Mouse (Mus musculus) neural tube, embryonic 15.5 days (tissue): ENCODE data around the gene Mlh3. TPM values are rescaled to one million over a fixed set of nuclear protein-coding genes. Genes with fewer than 3 reads are reported as not detected.

Source experiments
- ATAC-seq: fragments of 200-750 bp; cut with Nextera tagmentation; 2 replicates; pipeline ENCODE4 v1.8.0; 2017; ENCODE audit warnings: mild to moderate bottlenecking, moderate TSS enrichment, moderate library complexity; ENCODE audit not compliant: low FRiP score
- H3K27ac ChIP-seq: fragments of 300-500 bp; sonication (generic); replicated peaks from 2 replicates; pipeline ENCODE4 v1.5.1; 2015; ENCODE audit warnings: mild to moderate bottlenecking, inconsistent platforms
- H3K27me3 ChIP-seq: fragments of 300-500 bp; sonication (generic); replicated peaks from 2 replicates; pipeline ENCODE4 v1.6.1; 2015; ENCODE audit warnings: inconsistent platforms
- H3K36me3 ChIP-seq: fragments of 300-500 bp; sonication (generic); 2 replicates; pipeline ENCODE4 v1.6.1; 2015; ENCODE audit warnings: inconsistent platforms
- H3K4me1 ChIP-seq: fragments of 300-500 bp; sonication (generic); 2 replicates; pipeline ENCODE4 v1.6.1; 2015; ENCODE audit warnings: inconsistent platforms
- H3K4me2 ChIP-seq: fragments of 300-500 bp; sonication (generic); 2 replicates; pipeline ENCODE4 v1.6.1; 2015; ENCODE audit warnings: inconsistent platforms, mild to moderate bottlenecking, moderate library complexity
- H3K4me3 ChIP-seq: fragments of 300-500 bp; sonication (generic); replicated peaks from 2 replicates; pipeline ENCODE4 v1.5.1; 2015; ENCODE audit warnings: mild to moderate bottlenecking, inconsistent platforms
- H3K9ac ChIP-seq: fragments of 300-500 bp; sonication (generic); replicated peaks from 2 replicates; pipeline ENCODE4 v1.6.1; 2015; ENCODE audit warnings: mild to moderate bottlenecking, inconsistent platforms
- H3K9me3 ChIP-seq: fragments of 300-500 bp; sonication (generic); replicated peaks from 2 replicates; pipeline ENCODE4 v1.6.1; 2016; ENCODE audit warnings: inconsistent platforms
- WGBS: fragments of 180-500 bp; shearing (Covaris S2); methylation state at CpG from one replicate; pipeline ENCODE4 v1.1.7; 2015; ENCODE audit warnings: mixed read lengths; 5-methylcytosine and 5-hydroxymethylcytosine counted together
- polyA plus RNA-seq: library from polyadenylated mRNA; unstranded; fragments of >200 nt; fragmentation: Nextera tagmentation; extraction: Ambion mirVana; gene quantifications from 2 replicates; pipeline ENCODE4 v1.2.1, GENCODE M21; 2015

The Mlh3 gene
- polyA plus RNA-seq = 8.5 and 9.0 TPM in 2 replicates

DNA sequence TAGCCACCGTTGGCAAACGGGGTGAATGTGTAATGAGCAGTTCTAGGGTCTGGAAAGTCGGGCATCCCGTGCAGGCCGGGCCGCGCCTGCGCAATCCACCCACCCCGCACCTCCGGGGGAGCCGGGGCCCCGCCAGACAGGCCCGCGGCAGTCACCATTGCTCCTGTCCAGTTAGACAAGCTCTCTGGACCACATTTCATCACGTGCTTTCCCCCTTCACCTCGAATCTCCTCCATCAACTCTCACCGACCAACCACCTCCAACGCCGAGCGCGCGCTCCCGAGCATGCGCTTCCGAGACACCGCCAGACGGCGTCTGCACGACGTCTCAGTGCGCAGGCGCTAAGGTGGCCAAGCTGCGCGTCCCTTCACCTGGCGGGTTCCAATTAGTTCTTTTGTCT, at the start of gene Mlh3:
Mlh3 (minus strand) TSS at position 281 of the 400 bp plus-strand sequence.
- Histone ChIP-seq H3K9me3 (no peaks in the 10 kb centered on the region; the same call in 1 of the 2 replicates), H3K4me2 (peak within 1 kb of the TSS; percentile 57), H3K27me3 (no peaks in the 10 kb centered on the region), H3K4me3 (peak within 1 kb of the TSS; percentile 46), H3K9ac (peak within 1 kb of the TSS; percentile 46), H3K36me3 (peaks cover 13% of the 10 kb centered on the region), H3K27ac (peak within 1 kb of the TSS; percentile 85), H3K4me1 (peaks cover 11% of the 10 kb centered on the region; the same call in 1 of the 2 replicates)
- under 1% methylated on average over 35 of the region's 35 CpGs for WGBS
- ATAC-seq = peak; percentile 94

DNA sequence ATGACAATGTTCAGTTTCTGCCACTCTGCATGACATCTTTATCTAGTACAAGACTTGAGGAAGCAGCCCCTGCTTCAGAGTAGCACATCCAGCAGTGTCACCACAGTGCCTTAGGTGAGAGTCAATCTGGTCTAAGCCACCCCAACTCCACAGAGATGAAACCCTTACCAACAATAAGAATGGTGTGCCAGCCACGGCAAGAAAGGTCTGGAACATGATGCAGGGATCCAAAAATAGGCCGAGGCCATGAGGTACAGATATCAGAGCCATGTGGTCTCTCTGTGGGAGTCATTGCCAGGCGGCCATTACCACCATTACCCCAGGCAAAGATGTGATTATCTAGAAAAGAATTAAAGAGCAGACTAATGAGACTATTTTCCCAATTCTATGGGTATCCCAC, 38.3 kb upstream of the Mlh3 start:
- Histone ChIP-seq H3K9ac (no peak overlapping the region), H3K9me3 (no peaks in the 10 kb centered on the region), H3K4me2 (no peak overlapping the region), H3K4me3 (no peak overlapping the region), H3K27me3 (no peaks in the 10 kb centered on the region), H3K4me1 (peaks cover 2% of the 10 kb centered on the region; the same call in 1 of the 2 replicates), H3K36me3 (peaks cover 93% of the 10 kb centered on the region), H3K27ac (no peak overlapping the region)
- WGBS = 59% methylated on average over 3 of the region's 3 CpGs
- ATAC-seq = no peak

DNA sequence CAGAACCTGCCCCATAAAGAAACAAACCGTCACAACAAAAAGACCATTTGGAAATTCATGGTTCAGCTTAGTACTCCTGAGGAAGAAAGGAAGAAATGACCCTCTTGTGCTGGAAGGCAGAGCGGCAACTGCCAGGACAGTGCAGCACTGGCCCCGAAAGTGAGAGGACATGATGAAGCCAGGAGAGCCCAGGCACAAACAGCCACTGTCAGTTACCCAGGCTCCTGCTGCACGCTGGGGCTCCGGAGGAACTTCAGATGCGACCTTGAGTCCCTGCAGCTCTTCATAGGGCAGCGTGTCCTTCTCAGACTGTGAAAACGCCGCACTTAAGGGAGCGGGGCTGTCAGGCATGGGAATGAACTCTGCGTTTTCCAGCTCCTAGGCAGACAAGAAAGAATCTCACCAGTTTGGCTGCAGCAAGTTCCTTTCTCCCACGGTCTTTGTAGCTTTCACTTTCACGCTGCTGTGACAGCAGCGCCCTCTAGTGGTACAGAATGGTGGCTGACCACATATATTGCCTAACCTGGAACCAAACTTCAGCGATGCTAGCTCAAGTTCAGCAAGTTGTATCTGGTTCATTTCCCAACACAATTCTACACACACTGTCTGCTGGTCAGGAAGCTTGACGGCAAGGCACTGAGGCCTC, 35.0 kb upstream of the Mlh3 start:
- Histone ChIP-seq H3K27me3 (no peaks in the 10 kb centered on the region), H3K27ac (peak overlapping the region; percentile 35; the same call in 1 of the 2 replicates), H3K36me3 (peaks cover 91% of the 10 kb centered on the region), H3K4me1 (peaks cover 2% of the 10 kb centered on the region; the same call in 1 of the 2 replicates), H3K4me2 (no peak overlapping the region), H3K9me3 (no peaks in the 10 kb centered on the region), H3K9ac (no peak overlapping the region), H3K4me3 (no peak overlapping the region)
- ATAC-seq = peak; percentile 77; the same call in 1 of the 2 replicates
- 43% methylated on average over 16 of the region's 16 CpGs for WGBS

DNA sequence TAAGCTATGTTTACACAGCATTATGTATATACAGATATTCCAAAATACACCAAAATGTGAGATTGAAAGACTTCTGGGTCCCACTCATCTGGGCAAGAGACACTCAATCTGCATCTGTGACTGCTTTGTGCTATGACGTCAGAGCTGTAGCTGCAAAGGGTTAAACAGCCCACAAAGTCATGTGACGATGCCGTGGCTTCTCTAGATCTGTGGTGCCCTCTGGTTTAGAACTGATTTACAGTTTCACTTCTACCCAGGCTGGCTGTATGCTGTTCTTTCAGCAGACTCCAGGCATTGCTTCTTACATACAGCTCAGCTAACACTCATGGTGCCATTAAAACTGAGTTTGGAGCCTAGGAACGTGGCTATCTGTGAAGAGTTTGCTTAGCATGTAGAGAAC, 34.3 kb upstream of the Mlh3 start:
- no peaks in the 10 kb centered on the region for H3K9me3 ChIP-seq
- H3K4me3 ChIP-seq = no peak overlapping the region
- peaks cover 2% of the 10 kb centered on the region; the same call in 1 of the 2 replicates for H3K4me1 ChIP-seq
- no peak overlapping the region for H3K9ac ChIP-seq
- no peak for ATAC-seq
- no peak overlapping the region for H3K4me2 ChIP-seq
- no peaks in the 10 kb centered on the region for H3K27me3 ChIP-seq
- no peak overlapping the region for H3K27ac ChIP-seq
- 67% methylated on average over 4 of the region's 4 CpGs for WGBS
- H3K36me3 ChIP-seq = peaks cover 92% of the 10 kb centered on the region

DNA sequence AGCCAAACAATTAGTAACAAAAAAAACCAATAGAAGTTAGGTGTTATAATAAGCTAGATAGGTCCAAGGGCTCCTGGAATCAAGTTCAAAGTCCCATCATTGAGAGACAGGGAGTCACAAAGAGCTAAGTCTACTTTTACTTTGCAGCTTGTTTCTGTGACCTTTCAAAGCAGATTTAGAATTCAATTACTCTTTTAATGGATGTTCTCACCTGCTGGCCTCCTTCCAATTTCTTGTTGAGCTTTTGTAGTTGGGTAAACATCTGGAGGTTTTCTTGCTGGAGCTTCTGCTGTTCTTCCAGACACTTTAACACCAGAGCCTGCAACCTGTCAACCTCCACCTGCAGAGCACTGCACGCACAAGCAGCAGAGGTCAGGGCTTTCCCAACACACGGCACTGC, 32.9 kb upstream of the Mlh3 start:
- H3K27ac ChIP-seq = no peak overlapping the region
- WGBS = 86% methylated on average over 2 of the region's 2 CpGs
- no peaks in the 10 kb centered on the region for H3K27me3 ChIP-seq
- H3K4me3 ChIP-seq = no peak overlapping the region
- ATAC-seq = no peak
- H3K9me3 ChIP-seq = no peaks in the 10 kb centered on the region
- no peak overlapping the region for H3K4me2 ChIP-seq
- H3K4me1 ChIP-seq = peaks cover 4% of the 10 kb centered on the region; the same call in 1 of the 2 replicates
- no peak overlapping the region for H3K9ac ChIP-seq
- H3K36me3 ChIP-seq = peaks cover 78% of the 10 kb centered on the region

DNA sequence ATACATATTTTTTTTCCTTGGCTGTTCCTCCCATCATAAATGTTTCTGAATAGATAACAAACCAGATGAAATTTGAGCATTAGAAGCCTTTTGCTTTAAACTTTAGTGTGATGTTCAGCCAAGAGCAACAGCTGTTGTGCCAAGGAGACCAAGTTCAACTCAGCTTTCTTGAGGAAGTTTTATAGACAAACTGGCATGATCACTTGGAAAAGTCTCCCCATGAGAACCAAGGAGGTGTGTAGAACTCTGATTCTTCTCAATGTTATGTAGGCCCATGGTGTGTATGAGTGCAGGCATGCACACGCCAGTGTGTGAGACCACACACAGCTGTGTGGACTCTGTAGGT, 28.4 kb upstream of the Mlh3 start:
- no peaks in the 10 kb centered on the region for H3K27me3 ChIP-seq

DNA sequence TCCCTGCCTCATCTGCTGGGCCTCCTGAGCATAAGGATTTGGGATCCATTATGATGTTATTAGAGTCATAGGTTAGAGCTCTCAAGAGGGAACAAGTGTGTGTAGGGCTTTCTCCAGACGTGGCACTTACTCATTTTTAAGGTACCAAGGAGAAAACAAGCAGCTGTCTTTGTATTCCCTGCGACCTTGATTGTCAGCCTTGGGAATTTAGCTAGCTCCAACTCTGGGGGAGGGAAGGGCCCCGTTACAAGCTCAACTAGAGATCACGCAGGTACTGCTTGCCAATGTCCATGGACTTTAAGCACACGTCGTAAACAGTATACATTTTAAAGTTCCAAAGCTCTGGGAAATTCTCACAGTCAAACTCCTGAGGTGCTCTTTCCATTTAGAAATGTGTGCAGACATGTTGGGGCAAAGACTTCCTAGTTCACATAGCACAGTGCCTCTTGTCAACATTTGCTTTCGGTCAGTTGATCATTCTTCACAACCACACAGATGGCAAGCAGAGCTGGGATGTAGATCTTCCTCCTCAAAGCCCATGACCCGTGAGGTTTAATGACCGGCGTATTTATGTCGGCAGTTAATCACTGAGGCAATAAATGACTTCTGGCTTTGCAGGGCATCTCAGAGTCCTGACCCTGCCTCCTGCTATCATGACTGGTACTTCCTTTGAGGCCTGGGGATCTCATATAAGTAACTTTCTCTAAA, 27.9 kb upstream of the Mlh3 start:
- Histone ChIP-seq H3K4me1 (peaks cover 10% of the 10 kb centered on the region), H3K36me3 (peaks cover 32% of the 10 kb centered on the region), H3K27me3 (no peaks in the 10 kb centered on the region), H3K4me3 (no peak overlapping the region), H3K9ac (no peak overlapping the region), H3K27ac (no peak overlapping the region), H3K9me3 (no peaks in the 10 kb centered on the region; the same call in 1 of the 2 replicates), H3K4me2 (no peak overlapping the region)
- no peak for ATAC-seq
- WGBS = 30% methylated on average over 11 of the region's 11 CpGs

More for the DNA sequence above, 28.4 kb upstream of the Mlh3 start:
- Histone ChIP-seq H3K9me3 (no peaks in the 10 kb centered on the region; the same call in 1 of the 2 replicates), H3K4me3 (no peak overlapping the region), H3K4me1 (peaks cover 10% of the 10 kb centered on the region), H3K36me3 (peaks cover 38% of the 10 kb centered on the region), H3K9ac (no peak overlapping the region), H3K27ac (no peak overlapping the region), H3K4me2 (no peak overlapping the region)
- no peak for ATAC-seq
- WGBS = 81% methylated on average over 1 of the region's 1 CpGs

DNA sequence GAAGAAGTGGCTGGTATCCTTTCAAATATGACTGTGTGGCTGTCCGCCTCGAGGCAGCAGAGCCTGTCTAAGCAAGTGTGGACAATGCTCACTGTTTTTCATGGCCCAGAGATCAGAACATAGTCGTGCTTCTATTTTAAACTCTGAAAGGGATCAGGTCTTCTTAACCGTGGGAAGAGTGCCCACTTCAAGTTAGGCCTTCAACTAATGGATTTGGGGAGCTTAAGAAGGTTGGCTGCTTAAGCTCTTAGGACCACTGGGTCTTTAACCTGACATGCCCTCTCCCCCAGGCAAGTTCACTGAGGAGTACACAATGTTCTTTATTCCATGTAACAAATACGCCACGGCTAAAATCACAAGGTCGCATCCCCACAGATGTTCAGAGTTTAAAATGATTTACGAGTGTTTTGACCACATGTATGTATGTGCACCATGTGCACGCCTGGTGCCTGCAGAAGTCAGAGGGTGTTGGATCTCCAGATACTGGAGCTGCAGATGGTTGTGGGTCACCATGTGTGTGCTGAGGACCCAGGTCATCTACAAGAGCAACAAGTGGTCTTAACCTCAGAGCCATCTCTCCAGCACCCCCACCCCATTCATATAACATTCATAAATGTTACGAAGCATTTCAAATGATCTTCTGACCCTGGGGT, 27.1 kb upstream of the Mlh3 start:
- 74% methylated on average over 10 of the region's 10 CpGs for WGBS
- Histone ChIP-seq H3K4me3 (no peak overlapping the region), H3K4me1 (peaks cover 10% of the 10 kb centered on the region), H3K27me3 (no peaks in the 10 kb centered on the region), H3K9me3 (no peaks in the 10 kb centered on the region; the same call in 1 of the 2 replicates), H3K27ac (no peak overlapping the region), H3K9ac (no peak overlapping the region), H3K36me3 (peaks cover 26% of the 10 kb centered on the region), H3K4me2 (no peak overlapping the region)
- ATAC-seq = no peak

DNA sequence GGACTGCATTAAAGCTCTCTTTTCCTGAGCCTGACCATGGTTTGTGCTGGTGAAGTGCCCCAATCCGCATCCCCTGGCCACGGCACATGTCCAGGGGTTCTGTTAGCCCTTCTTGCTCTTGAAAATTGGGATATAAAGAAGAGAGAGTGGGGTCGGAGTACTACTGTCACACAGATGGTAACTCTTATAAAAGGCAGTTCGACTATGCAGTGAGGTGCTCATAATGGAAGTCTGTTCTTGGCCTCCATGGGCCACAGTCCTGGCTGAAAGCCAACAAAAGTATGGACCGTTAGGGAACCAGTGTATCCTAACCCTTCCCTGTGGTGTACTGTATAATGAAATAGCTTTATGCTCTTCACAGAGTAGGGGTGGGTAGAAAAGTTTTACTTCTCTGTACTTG, 26.5 kb upstream of the Mlh3 start:
- WGBS = 69% methylated on average over 5 of the region's 5 CpGs

DNA sequence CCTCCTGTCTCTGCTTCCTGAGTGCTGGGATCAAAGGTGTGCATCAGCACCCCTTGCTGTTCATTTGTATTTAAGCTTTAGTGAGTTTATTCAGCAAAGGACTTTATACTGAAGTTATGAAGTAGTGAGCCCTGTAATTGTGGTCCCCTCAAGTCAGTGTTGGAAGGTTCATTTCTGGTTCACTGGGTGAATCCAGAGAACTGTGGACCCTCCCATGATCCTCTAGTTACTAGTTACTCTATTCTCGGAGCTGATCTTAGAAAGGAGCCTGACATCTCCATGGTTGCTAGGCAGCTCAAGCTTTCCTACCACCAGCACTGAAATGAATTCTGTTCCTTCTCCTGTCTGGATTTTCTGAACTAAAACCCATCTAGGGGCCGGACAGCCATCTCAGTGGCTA, 25.1 kb upstream of the Mlh3 start:
- Histone ChIP-seq H3K27me3 (no peaks in the 10 kb centered on the region), H3K4me3 (no peak overlapping the region)
- WGBS = 88% methylated on average over 2 of the region's 2 CpGs

More for the DNA sequence above, 26.5 kb upstream of the Mlh3 start:
- H3K9ac ChIP-seq = no peak overlapping the region
- ATAC-seq = no peak
- H3K4me1 ChIP-seq = peaks cover 10% of the 10 kb centered on the region
- no peak overlapping the region for H3K4me3 ChIP-seq
- H3K27me3 ChIP-seq = no peaks in the 10 kb centered on the region
- H3K27ac ChIP-seq = no peak overlapping the region
- H3K36me3 ChIP-seq = peaks cover 21% of the 10 kb centered on the region
- H3K4me2 ChIP-seq = no peak overlapping the region
- H3K9me3 ChIP-seq = no peaks in the 10 kb centered on the region; the same call in 1 of the 2 replicates

DNA sequence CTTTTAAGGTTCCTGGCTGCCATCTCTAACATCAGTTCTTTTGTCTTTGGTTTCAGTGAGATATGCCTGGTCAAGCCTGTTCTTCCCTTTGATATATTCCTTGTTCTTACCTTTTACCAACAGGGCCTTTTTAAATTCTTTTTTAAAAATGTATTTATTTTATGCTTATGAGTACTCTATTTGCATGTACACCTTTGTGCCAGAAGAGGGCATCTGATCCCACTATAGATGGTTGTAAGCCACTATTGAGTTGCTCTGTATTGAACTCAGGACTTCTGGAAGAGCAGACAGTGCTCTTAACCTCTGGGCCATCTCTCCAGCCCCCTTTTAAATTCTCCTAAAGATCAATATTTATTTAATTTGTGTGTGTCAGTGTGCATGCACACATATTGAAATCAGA, 22.5 kb upstream of the Mlh3 start:
- Histone ChIP-seq H3K9ac (no peak overlapping the region), H3K36me3 (no peaks in the 10 kb centered on the region), H3K4me2 (no peak overlapping the region), H3K4me1 (peaks cover 22% of the 10 kb centered on the region), H3K4me3 (no peak overlapping the region), H3K9me3 (no peaks in the 10 kb centered on the region; the same call in 1 of the 2 replicates), H3K27me3 (0 out of 2 replicates have a peak, but pooled peaks cover 4% of the 10 kb centered on the region), H3K27ac (no peak overlapping the region)
- no peak for ATAC-seq

More for the DNA sequence above, 25.1 kb upstream of the Mlh3 start:
- H3K9ac ChIP-seq = no peak overlapping the region
- no peak for ATAC-seq
- H3K36me3 ChIP-seq = peaks cover 7% of the 10 kb centered on the region
- no peak overlapping the region for H3K27ac ChIP-seq
- H3K9me3 ChIP-seq = no peaks in the 10 kb centered on the region; the same call in 1 of the 2 replicates
- no peak overlapping the region for H3K4me2 ChIP-seq
- peaks cover 10% of the 10 kb centered on the region for H3K4me1 ChIP-seq
